ENCODE assay signal across 8 mouse cellular contexts in genomic region chr7:25237249-25238014, GRCm38 (mm10). TPM values are rescaled to one million over a fixed set of nuclear protein-coding genes. Genes with fewer than 3 reads are reported as not detected.
DNase-seq lines count a peak whose midpoint lies in the region; ATAC-seq and TF ChIP-seq lines count a peak whose summit lies in the region.

Gene Gsk3a, minus strand, starts transcription at chr7:25237851.

- DNase-seq in A20 (ENCODE audit: low read depth, low spot score), result peak; percentile 97
- peak; percentile 88 to 95 for DNase-seq in adrenal gland, postnatal 4 days (ENCODE audit: low spot score in 2 of 2)
- DNase-seq in kidney, postnatal 0 days (ENCODE audit: low spot score), result peak; percentile 99
- DNase-seq in liver, embryonic 11.5 days (ENCODE audit: low spot score), result no peak
- peak; percentile 97 for DNase-seq in naive thymus-derived CD4-positive, alpha-beta T cell, adult 2 months (ENCODE audit: low read depth)
- DNase-seq in telencephalon, adult 2 months (ENCODE audit: low read depth, low spot score), result peak; percentile 98

- TF ChIP-seq CTCF in kidney, postnatal 0 days (IDR thresholded peaks at IDR 0.05; ENCODE audit: low read depth), result peak; percentile 17; the same call in 1 of the 2 replicates

- H3K4me2 ChIP-seq in heart, embryonic 11.5 days, result peak within 1 kb of the TSS; percentile 75
- peak within 1 kb of the TSS; percentile 79 for H3K4me2 ChIP-seq in kidney, postnatal 0 days (ENCODE audit: low read length)
- H3K4me2 ChIP-seq in liver, embryonic 11.5 days, result peak within 1 kb of the TSS; percentile 97

- peak within 1 kb of the TSS; percentile 83 for H3K4me3 ChIP-seq in erythroblast, embryonic 14.5 days (replicated peaks)
- H3K4me3 ChIP-seq in heart, embryonic 11.5 days (ENCODE audit: low read depth, low read length), result peak within 1 kb of the TSS; percentile 83
- H3K4me3 ChIP-seq in kidney, postnatal 0 days (replicated peaks; ENCODE audit: low read depth, low read length), result peak within 1 kb of the TSS; percentile 99
- peak within 1 kb of the TSS; percentile 99 for H3K4me3 ChIP-seq in liver, embryonic 11.5 days (ENCODE audit: low read depth, low read length)

- peak within 1 kb of the TSS; percentile 97 for H3K9ac ChIP-seq in heart, embryonic 11.5 days (ENCODE audit: low read depth, low read length)
- peak within 1 kb of the TSS; percentile 99 for H3K9ac ChIP-seq in kidney, postnatal 0 days (ENCODE audit: low read depth, low read length)
- H3K9ac ChIP-seq in liver, embryonic 11.5 days (ENCODE audit: low read depth, low read length), result peak within 1 kb of the TSS; percentile 99

- no peaks in the 10 kb centered on the region for H3K9me3 ChIP-seq in erythroblast, embryonic 14.5 days (ENCODE audit: control insufficient read depth, low read length)
- H3K9me3 ChIP-seq in heart, embryonic 11.5 days (replicated peaks; ENCODE audit: control insufficient read depth, low read length), result no peaks in the 10 kb centered on the region
- H3K9me3 ChIP-seq in kidney, postnatal 0 days (replicated peaks; ENCODE audit: low read length), result no peaks in the 10 kb centered on the region
- H3K9me3 ChIP-seq in liver, embryonic 11.5 days (ENCODE audit: control insufficient read depth, low read length), result no peaks in the 10 kb centered on the region

- no peaks in the 10 kb centered on the region for H3K27me3 ChIP-seq in erythroblast, embryonic 14.5 days (ENCODE audit: control insufficient read depth)
- no peaks in the 10 kb centered on the region for H3K27me3 ChIP-seq in heart, embryonic 11.5 days (ENCODE audit: control insufficient read depth, insufficient read depth, low read length)
- no peaks in the 10 kb centered on the region for H3K27me3 ChIP-seq in kidney, postnatal 0 days (ENCODE audit: insufficient read depth, low read length)
- H3K27me3 ChIP-seq in liver, embryonic 11.5 days (replicated peaks; ENCODE audit: control insufficient read depth, insufficient read depth, low read length), result no peaks in the 10 kb centered on the region

- H3K27ac ChIP-seq in heart, embryonic 11.5 days (ENCODE audit: low read depth, low read length), result peak within 1 kb of the TSS; percentile 74
- peak within 1 kb of the TSS; percentile 81 for H3K27ac ChIP-seq in kidney, postnatal 0 days
- peak within 1 kb of the TSS; percentile 63 for H3K27ac ChIP-seq in liver, embryonic 11.5 days (ENCODE audit: low read depth, low read length)

- peak; percentile 87 for ATAC-seq in heart, embryonic 11.5 days (replicated peaks; ENCODE audit: insufficient number of reproducible peaks, low FRiP score, low TSS enrichment)
- peak; percentile 86 for ATAC-seq in kidney, postnatal 0 days (replicated peaks; ENCODE audit: low FRiP score, low read depth)
- peak; percentile 83 for ATAC-seq in liver, embryonic 11.5 days (replicated peaks; ENCODE audit: low FRiP score)

- peaks cover 63% of the 10 kb centered on the region for H3K4me1 ChIP-seq in erythroblast, embryonic 14.5 days (ENCODE audit: control insufficient read depth)
- H3K4me1 ChIP-seq in heart, embryonic 11.5 days (ENCODE audit: control insufficient read depth, insufficient read depth, low read length), result peaks cover 17% of the 10 kb centered on the region
- H3K4me1 ChIP-seq in kidney, postnatal 0 days (replicated peaks; ENCODE audit: insufficient read depth, low read length), result peaks cover 13% of the 10 kb centered on the region
- peaks cover 17% of the 10 kb centered on the region for H3K4me1 ChIP-seq in liver, embryonic 11.5 days (replicated peaks; ENCODE audit: control insufficient read depth, insufficient read depth, low read length)

- peaks cover 44% of the 10 kb centered on the region for H3K36me3 ChIP-seq in erythroblast, embryonic 14.5 days (ENCODE audit: control insufficient read depth)
- H3K36me3 ChIP-seq in heart, embryonic 11.5 days (ENCODE audit: control insufficient read depth, insufficient read depth, low read length), result 0 out of 2 replicates have a peak, but pooled peaks cover 7% of the 10 kb centered on the region
- peaks cover 10% of the 10 kb centered on the region for H3K36me3 ChIP-seq in kidney, postnatal 0 days (ENCODE audit: insufficient read depth, low read length)
- H3K36me3 ChIP-seq in liver, embryonic 11.5 days (ENCODE audit: control insufficient read depth, insufficient read depth, low read length), result peaks cover 20% of the 10 kb centered on the region

- under 1% methylated on average over 60 of the region's 76 CpGs for WGBS in heart, embryonic 11.5 days (ENCODE audit: insufficient replicate concordance)
- WGBS in kidney, postnatal 0 days, result under 1% methylated on average over 76 of the region's 76 CpGs
- under 1% methylated on average over 69 of the region's 76 CpGs for WGBS in liver, embryonic 11.5 days

RNA-seq across cellular contexts. Expression of gene Gsk3a, which starts in this region (rescaled TPM):
- total RNA-seq in adrenal gland, postnatal 4 days (2021), result 10 to 100 TPM; 84.8 to 89.3 TPM
- 30.9 and 31.8 TPM in 2 replicates for polyA plus RNA-seq in erythroblast, embryonic 14.5 days (2012)
- 10.4 and 11.6 TPM in 2 replicates for polyA plus RNA-seq in heart, embryonic 11.5 days (2014; fragmentation: Nextera tagmentation; extraction: Ambion mirVana)
- 7.8 and 9.8 TPM in 2 replicates for polyA plus RNA-seq in kidney, postnatal 0 days (2015; fragmentation: Nextera tagmentation; extraction: Ambion mirVana)
- polyA plus RNA-seq in liver, embryonic 11.5 days (2014; fragmentation: Nextera tagmentation; extraction: Ambion mirVana), result 11.0 and 13.0 TPM in 2 replicates
